Mouse (Mus musculus): ENCODE measurements at regions not wholly inside any gene's neighbourhood (a gene's known extent, or its start where the extent isn't known, plus 50 kb on each side); places are given as distances from the start of the nearest gene placed in this dataset.

DNA sequence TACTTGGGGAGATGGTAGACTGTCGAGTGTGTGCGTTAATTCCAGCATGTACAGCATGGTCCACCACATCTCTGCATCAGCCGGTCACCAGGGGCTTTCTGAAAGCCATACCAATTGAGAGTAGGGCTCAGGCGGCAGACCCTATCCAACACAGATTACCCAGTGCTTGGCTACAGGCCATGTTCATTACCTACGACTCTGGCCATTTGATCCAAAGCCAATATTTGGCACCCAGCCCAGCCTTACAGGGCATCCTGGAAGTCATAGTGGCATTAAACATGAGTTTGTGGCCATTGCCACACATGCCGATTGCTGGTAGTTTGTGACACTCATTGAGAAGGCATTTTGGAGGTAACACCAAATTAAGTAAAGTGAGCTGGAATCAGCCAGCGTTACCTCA lies 111.8 kb upstream of the Rtl1 start:
- Histone ChIP-seq H3K36me3 (ENCODE audit: control insufficient read depth, insufficient read depth, low read length) (no peaks in the 10 kb centered on the region), H3K4me1 (ENCODE audit: control insufficient read depth, insufficient read depth, insufficient read length) (no peaks in the 10 kb centered on the region), H3K4me3 (ENCODE audit: extremely low read depth, insufficient read depth, insufficient read length) (no peak overlapping the region), H3K27ac (ENCODE audit: insufficient read depth, low read length) (no peak overlapping the region), H3K27me3 (ENCODE audit: control insufficient read depth, insufficient read depth, low read length) (no peaks in the 10 kb centered on the region)
- TF ChIP-seq CTCF (IDR thresholded peaks at IDR 0.05; ENCODE audit: extremely low read depth, insufficient read depth, insufficient read length, insufficient replicate concordance) (no peak), POLR2A (IDR thresholded peaks at IDR 0.05; ENCODE audit: low read depth, low read length) (no peak)
- DNase-seq (ENCODE audit: low read depth in 1 of 2, low spot score in 2 of 2) = no peak
- WGBS = 93% methylated on average over 7 of the region's 7 CpGs

- 89% methylated on average over 16 of the region's 16 CpGs for WGBS
- Histone ChIP-seq H3K4me3 (ENCODE audit: extremely low read depth, insufficient read depth, insufficient read length) (no peak overlapping the region), H3K27me3 (ENCODE audit: control insufficient read depth, insufficient read depth, low read length) (no peaks in the 10 kb centered on the region), H3K4me1 (ENCODE audit: control insufficient read depth, insufficient read depth, insufficient read length) (no peaks in the 10 kb centered on the region), H3K36me3 (ENCODE audit: control insufficient read depth, insufficient read depth, low read length) (no peaks in the 10 kb centered on the region), H3K27ac (ENCODE audit: insufficient read depth, low read length) (no peak overlapping the region)
- TF ChIP-seq CTCF (IDR thresholded peaks at IDR 0.05; ENCODE audit: extremely low read depth, insufficient read depth, insufficient read length, insufficient replicate concordance) (no peak), POLR2A (IDR thresholded peaks at IDR 0.05; ENCODE audit: low read depth, low read length) (no peak)
- no peak for DNase-seq (ENCODE audit: low read depth in 1 of 2, low spot score in 2 of 2)
These were observed 112.3 kb upstream of the Rtl1 start for GRCm38 (mm10) chr12:109712386-109712785.

GRCm38 (mm10) chr12:109713041-109713440 lies 112.9 kb upstream of the Rtl1 start:
- Histone ChIP-seq H3K27ac (ENCODE audit: insufficient read depth, low read length) (no peak overlapping the region), H3K4me3 (ENCODE audit: extremely low read depth, insufficient read depth, insufficient read length) (no peak overlapping the region), H3K4me1 (ENCODE audit: control insufficient read depth, insufficient read depth, insufficient read length) (no peaks in the 10 kb centered on the region), H3K36me3 (ENCODE audit: control insufficient read depth, insufficient read depth, low read length) (no peaks in the 10 kb centered on the region), H3K27me3 (ENCODE audit: control insufficient read depth, insufficient read depth, low read length) (no peaks in the 10 kb centered on the region)
- WGBS = 90% methylated on average over 3 of the region's 3 CpGs
- DNase-seq (ENCODE audit: low read depth in 1 of 2, low spot score in 2 of 2) = no peak
- TF ChIP-seq POLR2A (IDR thresholded peaks at IDR 0.05; ENCODE audit: low read depth, low read length) = no peak
- TF ChIP-seq CTCF (IDR thresholded peaks at IDR 0.05; ENCODE audit: extremely low read depth, insufficient read depth, insufficient read length, insufficient replicate concordance) = no peak

GRCm38 (mm10) chr12:109714061-109714460 lies 113.9 kb upstream of the Rtl1 start:
- no peak overlapping the region for H3K27ac ChIP-seq (ENCODE audit: insufficient read depth, low read length)
- no peaks in the 10 kb centered on the region for H3K27me3 ChIP-seq (ENCODE audit: control insufficient read depth, insufficient read depth, low read length)
- DNase-seq (ENCODE audit: low read depth in 1 of 2, low spot score in 2 of 2) = no peak
- H3K36me3 ChIP-seq (ENCODE audit: control insufficient read depth, insufficient read depth, low read length) = no peaks in the 10 kb centered on the region
- no peaks in the 10 kb centered on the region for H3K4me1 ChIP-seq (ENCODE audit: control insufficient read depth, insufficient read depth, insufficient read length)
- 88% methylated on average over 5 of the region's 5 CpGs for WGBS
- no peak overlapping the region for H3K4me3 ChIP-seq (ENCODE audit: extremely low read depth, insufficient read depth, insufficient read length)
- no peak for TF ChIP-seq POLR2A (IDR thresholded peaks at IDR 0.05; ENCODE audit: low read depth, low read length)
- TF ChIP-seq CTCF (IDR thresholded peaks at IDR 0.05; ENCODE audit: extremely low read depth, insufficient read depth, insufficient read length, insufficient replicate concordance) = no peak

- H3K27me3 ChIP-seq (ENCODE audit: control insufficient read depth, insufficient read depth, low read length) = no peaks in the 10 kb centered on the region
- H3K27ac ChIP-seq (ENCODE audit: insufficient read depth, low read length) = no peak overlapping the region
- TF ChIP-seq POLR2A (IDR thresholded peaks at IDR 0.05; ENCODE audit: low read depth, low read length) = no peak
- TF ChIP-seq CTCF (IDR thresholded peaks at IDR 0.05; ENCODE audit: extremely low read depth, insufficient read depth, insufficient read length, insufficient replicate concordance) = no peak
- no peak overlapping the region for H3K4me3 ChIP-seq (ENCODE audit: extremely low read depth, insufficient read depth, insufficient read length)
- H3K36me3 ChIP-seq (ENCODE audit: control insufficient read depth, insufficient read depth, low read length) = no peaks in the 10 kb centered on the region
- DNase-seq (ENCODE audit: low read depth in 1 of 2, low spot score in 2 of 2) = no peak
- 92% methylated on average over 20 of the region's 20 CpGs for WGBS
- no peaks in the 10 kb centered on the region for H3K4me1 ChIP-seq (ENCODE audit: control insufficient read depth, insufficient read depth, insufficient read length)
These were observed 116.9 kb upstream of the Rtl1 start for GRCm38 (mm10) chr12:109716991-109717390.

DNA sequence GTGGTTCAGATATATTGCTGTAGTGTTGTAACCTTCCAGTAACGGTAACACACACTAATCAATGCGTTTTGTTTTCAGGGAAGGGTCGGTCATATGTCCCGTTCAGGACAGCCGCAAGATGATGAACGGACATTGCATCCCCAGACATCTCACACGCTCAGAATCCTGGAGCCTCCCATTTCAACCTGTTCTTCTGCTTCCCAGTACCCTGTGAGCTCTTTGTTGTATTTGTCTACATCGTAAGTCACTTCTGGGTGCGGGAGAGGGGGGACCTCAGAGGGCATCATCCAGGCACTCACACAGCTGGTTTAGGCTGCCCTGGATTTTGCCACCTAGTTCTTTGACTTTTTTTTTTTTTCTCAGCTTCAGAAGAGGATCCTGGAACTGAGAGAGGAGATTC lies 117.9 kb upstream of the Rtl1 start:
- WGBS = 95% methylated on average over 9 of the region's 9 CpGs
- no peak overlapping the region for H3K4me3 ChIP-seq (ENCODE audit: extremely low read depth, insufficient read depth, insufficient read length)
- no peaks in the 10 kb centered on the region for H3K4me1 ChIP-seq (ENCODE audit: control insufficient read depth, insufficient read depth, insufficient read length)
- no peak for DNase-seq (ENCODE audit: low read depth in 1 of 2, low spot score in 2 of 2)
- H3K36me3 ChIP-seq (ENCODE audit: control insufficient read depth, insufficient read depth, low read length) = no peaks in the 10 kb centered on the region
- H3K27ac ChIP-seq (ENCODE audit: insufficient read depth, low read length) = no peak overlapping the region
- TF ChIP-seq CTCF (IDR thresholded peaks at IDR 0.05; ENCODE audit: extremely low read depth, insufficient read depth, insufficient read length, insufficient replicate concordance) (no peak), POLR2A (IDR thresholded peaks at IDR 0.05; ENCODE audit: low read depth, low read length) (no peak)
- H3K27me3 ChIP-seq (ENCODE audit: control insufficient read depth, insufficient read depth, low read length) = no peaks in the 10 kb centered on the region

GRCm38 (mm10) chr12:109738201-109738600 lies 138.1 kb upstream of the Rtl1 start:
- Histone ChIP-seq H3K27me3 (ENCODE audit: control insufficient read depth, insufficient read depth, low read length) (no peaks in the 10 kb centered on the region), H3K36me3 (ENCODE audit: control insufficient read depth, insufficient read depth, low read length) (no peaks in the 10 kb centered on the region), H3K27ac (ENCODE audit: insufficient read depth, low read length) (no peak overlapping the region), H3K4me3 (ENCODE audit: extremely low read depth, insufficient read depth, insufficient read length) (no peak overlapping the region), H3K4me1 (ENCODE audit: control insufficient read depth, insufficient read depth, insufficient read length) (no peaks in the 10 kb centered on the region)
- TF ChIP-seq CTCF (IDR thresholded peaks at IDR 0.05; ENCODE audit: extremely low read depth, insufficient read depth, insufficient read length, insufficient replicate concordance) = no peak
- TF ChIP-seq POLR2A (IDR thresholded peaks at IDR 0.05; ENCODE audit: low read depth, low read length) = no peak
- no peak for DNase-seq (ENCODE audit: low read depth in 1 of 2, low spot score in 2 of 2)
- 93% methylated on average over 10 of the region's 10 CpGs for WGBS
